Mouse (Mus musculus) liver, adult 2 months (tissue): ENCODE measurements around the gene Efcab6. TPM values are rescaled to one million over a fixed set of nuclear protein-coding genes. Genes with fewer than 3 reads are reported as not detected.
A peak's percentile ranks its signal among the peaks of the same experiment; 100 is the strongest.
"Not testable (repeated sequence)": the region's sequence is repeated elsewhere in the genome, so short reads cannot be mapped to it uniquely, and the experiment has no call there.

ENCODE experiments used
- DNase-seq: peaks from one replicate; pipeline ENCODE4 v3.0.0-alpha.2; 2011; ENCODE audit warnings: low read depth, low spot score; ENCODE audit errors: extremely low read depth
- H3K27ac ChIP-seq: fragments of 200-500 bp; replicated peaks from 2 replicates; pipeline ENCODE4 v1.5.1; 2012; ENCODE audit warnings: low read depth, mild to moderate bottlenecking, control low read depth, inconsistent platforms, low read length; ENCODE audit not compliant: insufficient read depth
- H3K27me3 ChIP-seq: fragments of 200-500 bp; 2 replicates; pipeline ENCODE4 v1.6.1; 2012; ENCODE audit warnings: mild to moderate bottlenecking, moderate library complexity, low read length, inconsistent platforms; ENCODE audit not compliant: control insufficient read depth, insufficient read depth
- H3K36me3 ChIP-seq: fragments of 200-500 bp; 2 replicates; pipeline ENCODE4 v1.6.1; 2012; ENCODE audit warnings: low read length, inconsistent platforms; ENCODE audit not compliant: control insufficient read depth, insufficient read depth
- H3K4me1 ChIP-seq: fragments of 200-500 bp; 2 replicates; pipeline ENCODE4 v1.6.1; 2011; ENCODE audit warnings: low read length; ENCODE audit not compliant: control insufficient read depth, insufficient read depth
- H3K4me3 ChIP-seq: fragments of 200-500 bp; 2 replicates; pipeline ENCODE4 v1.5.1; 2011; ENCODE audit warnings: low read depth, mild to moderate bottlenecking, control low read depth, low read length, moderate library complexity; ENCODE audit not compliant: insufficient read depth
- H3K79me2 ChIP-seq: fragments of 200-500 bp; 2 replicates; pipeline ENCODE4 v1.6.1; 2012; ENCODE audit warnings: inconsistent platforms, mild to moderate bottlenecking, low read length, moderate library complexity; ENCODE audit not compliant: control insufficient read depth, insufficient read depth
- H3K9ac ChIP-seq: fragments of 200-500 bp; 2 replicates; pipeline ENCODE4 v1.6.1; 2012; ENCODE audit warnings: low read depth, mild to moderate bottlenecking, control low read depth, inconsistent platforms, low read length
- CTCF ChIP-seq: fragments of 200-500 bp; IDR thresholded peaks from 2 replicates; pipeline ENCODE4 v1.5.1; 2011; ENCODE audit warnings: low read depth, low read length, control low read depth
- POLR2A ChIP-seq: fragments of 200-500 bp; IDR thresholded peaks from 2 replicates; pipeline ENCODE4 v1.6.1; 2011; ENCODE audit warnings: low read length, control low read depth; ENCODE audit not compliant: insufficient read depth; ENCODE audit errors: extremely low read depth
- WGBS: fragments of 180-500 bp; shearing (Covaris S2); methylation state at CpG from one replicate; pipeline ENCODE4 v1.1.7; 2018; 5-methylcytosine and 5-hydroxymethylcytosine counted together
- polyA plus RNA-seq: library from polyadenylated mRNA; depleted of rRNA; stranded (reverse); fragments of >200 nt; gene quantifications from 2 replicates; pipeline ENCODE4 v1.2.3, GENCODE M21; 2012; rRNA removed
- total RNA-seq: library from RNA; depleted of rRNA; stranded (reverse); fragments of >200 nt; gene quantifications from 2 replicates; pipeline ENCODE4 v1.2.3, GENCODE M21; 2014; rRNA removed

The Efcab6 gene
- total RNA-seq (not detected in 2 replicates), polyA plus RNA-seq (not detected in 2 replicates)

DNA sequence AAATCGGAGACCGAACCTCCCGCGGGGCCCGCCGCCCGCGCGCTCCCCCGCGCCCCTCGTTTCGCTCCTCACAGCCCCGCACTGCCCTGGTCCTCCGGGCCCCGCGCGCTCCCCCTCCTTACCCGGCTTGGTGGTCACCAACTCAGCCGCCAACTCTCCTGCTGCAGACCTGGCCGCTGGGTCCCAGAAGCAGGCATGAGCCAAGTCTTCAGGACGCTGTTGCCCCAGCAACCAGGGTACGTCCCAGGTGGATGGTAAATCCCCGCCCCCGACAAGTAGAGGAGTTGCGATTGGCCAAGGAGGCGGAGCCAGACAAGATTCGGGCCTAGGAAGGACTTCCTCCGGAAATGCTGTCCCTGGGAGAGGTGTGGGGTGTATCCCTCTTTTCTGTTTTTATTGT lies at the start of gene Efcab6:
TSS of gene Efcab6 (minus strand) at position 240 of the 400 bp plus-strand sequence.
- no peak for DNase-seq

DNA sequence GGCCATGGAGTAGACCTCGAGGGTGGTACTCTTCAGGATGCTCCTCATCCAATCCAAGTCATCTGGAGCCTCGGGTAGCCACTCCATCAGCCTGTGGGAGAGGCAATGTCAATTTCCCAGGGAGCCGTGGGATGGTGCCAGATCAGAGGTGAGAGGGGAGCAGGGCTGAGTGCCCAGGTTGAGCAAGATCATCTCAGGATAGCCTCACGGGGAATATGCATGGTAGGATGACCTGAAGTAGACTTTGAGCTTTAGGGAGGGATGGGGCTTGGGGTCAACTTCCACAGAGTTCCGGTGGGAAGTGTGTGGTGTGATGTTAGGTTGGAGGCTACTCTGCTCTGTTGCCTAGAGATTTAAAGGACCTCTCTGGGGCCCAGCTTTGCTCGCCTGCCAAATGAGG lies 48.7 kb upstream of the Efcab6 start:
- H3K27ac ChIP-seq = peak overlapping the region; percentile 74
- no peaks in the 10 kb centered on the region for H3K27me3 ChIP-seq
- peak; percentile 72 for DNase-seq
- WGBS = 24% methylated on average over 6 of the region's 6 CpGs
- H3K79me2 ChIP-seq = no peaks in the 10 kb centered on the region
- no peak overlapping the region for H3K4me3 ChIP-seq
- H3K36me3 ChIP-seq = no peaks in the 10 kb centered on the region
- H3K9ac ChIP-seq = peak overlapping the region; percentile 50; the same call in 1 of the 2 replicates
- peaks cover 17% of the 10 kb centered on the region for H3K4me1 ChIP-seq
- TF ChIP-seq CTCF (no peak), POLR2A (no peak)

More for the DNA sequence above, at the start of gene Efcab6:
- Histone ChIP-seq H3K36me3 (no peaks in the 10 kb centered on the region), H3K9ac (no peak within 1 kb of the TSS), H3K4me3 (no peak within 1 kb of the TSS), H3K79me2 (no peaks in the 10 kb centered on the region), H3K4me1 (no peaks in the 10 kb centered on the region), H3K27ac (no peak within 1 kb of the TSS), H3K27me3 (peaks cover 20% of the 10 kb centered on the region; the same call in 1 of the 2 replicates)
- 6% methylated on average over 29 of the region's 29 CpGs for WGBS
- TF ChIP-seq POLR2A = no peak
- no peak for TF ChIP-seq CTCF

DNA sequence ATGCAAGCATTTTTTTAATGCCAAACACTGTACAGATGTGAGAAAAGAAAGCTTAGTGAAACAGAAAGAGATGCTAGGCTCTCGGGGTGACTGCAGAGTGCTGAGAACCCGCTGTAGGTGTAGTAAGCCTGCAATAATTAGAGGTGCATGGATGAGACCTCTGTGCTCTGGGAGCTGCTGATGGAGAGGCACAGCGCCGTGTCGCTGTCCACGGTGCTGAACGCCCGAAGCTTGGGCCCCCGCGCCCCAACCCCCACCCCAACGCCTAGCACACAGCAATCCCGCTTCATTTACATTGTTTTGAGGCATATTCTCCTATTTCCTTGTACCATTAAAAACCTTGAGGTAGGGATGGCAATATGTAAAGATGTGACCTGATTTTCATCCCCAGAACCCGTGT lies 43.7 kb upstream of the Efcab6 start:
- TF ChIP-seq CTCF (no peak), POLR2A (no peak)
- DNase-seq = no peak
- Histone ChIP-seq H3K36me3 (no peaks in the 10 kb centered on the region), H3K79me2 (no peaks in the 10 kb centered on the region), H3K27me3 (peaks cover 6% of the 10 kb centered on the region), H3K4me3 (no peak overlapping the region), H3K27ac (no peak overlapping the region), H3K9ac (no peak overlapping the region), H3K4me1 (peaks cover 7% of the 10 kb centered on the region)
- WGBS = 4% methylated on average over 13 of the region's 13 CpGs

DNA sequence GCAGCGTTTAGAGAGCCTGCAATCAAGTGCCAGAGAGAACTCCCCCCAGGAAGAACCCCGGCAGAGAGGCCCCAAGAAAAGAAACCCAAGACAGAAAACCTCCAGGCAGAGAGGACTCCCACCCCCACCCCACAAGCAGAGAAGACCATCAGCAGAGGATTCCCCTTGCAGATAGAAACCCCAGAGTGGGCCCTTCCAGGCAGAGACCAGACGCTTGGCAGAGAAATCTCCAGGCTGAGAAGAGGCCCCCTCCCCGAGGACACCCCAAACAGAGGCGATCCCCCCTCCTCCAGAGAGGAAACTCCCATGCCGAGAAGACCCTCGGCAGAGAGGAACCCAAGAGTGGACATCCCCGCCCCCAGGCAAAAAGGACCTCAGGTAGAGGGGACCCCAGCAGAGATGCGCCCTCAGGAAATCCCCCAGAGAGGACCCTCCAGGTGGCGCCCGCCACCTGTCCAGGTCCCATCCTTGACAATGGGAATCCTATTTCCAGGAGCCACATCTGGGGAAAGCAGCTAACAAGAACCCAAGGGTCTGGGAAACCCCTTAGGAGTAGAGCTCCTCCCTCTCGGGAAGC lies 40.8 kb upstream of the Efcab6 start:
- 17% methylated on average over 12 of the region's 12 CpGs for WGBS
- Histone ChIP-seq H3K36me3 (no peaks in the 10 kb centered on the region), H3K79me2 (no peaks in the 10 kb centered on the region), H3K4me3 (no peak overlapping the region), H3K27me3 (peaks cover 6% of the 10 kb centered on the region), H3K4me1 (peaks cover 2% of the 10 kb centered on the region; the same call in 1 of the 2 replicates), H3K27ac (no peak overlapping the region), H3K9ac (no peak overlapping the region)
- TF ChIP-seq CTCF = no peak; the same call in 1 of the 2 replicates
- no peak for TF ChIP-seq POLR2A
- no peak for DNase-seq

DNA sequence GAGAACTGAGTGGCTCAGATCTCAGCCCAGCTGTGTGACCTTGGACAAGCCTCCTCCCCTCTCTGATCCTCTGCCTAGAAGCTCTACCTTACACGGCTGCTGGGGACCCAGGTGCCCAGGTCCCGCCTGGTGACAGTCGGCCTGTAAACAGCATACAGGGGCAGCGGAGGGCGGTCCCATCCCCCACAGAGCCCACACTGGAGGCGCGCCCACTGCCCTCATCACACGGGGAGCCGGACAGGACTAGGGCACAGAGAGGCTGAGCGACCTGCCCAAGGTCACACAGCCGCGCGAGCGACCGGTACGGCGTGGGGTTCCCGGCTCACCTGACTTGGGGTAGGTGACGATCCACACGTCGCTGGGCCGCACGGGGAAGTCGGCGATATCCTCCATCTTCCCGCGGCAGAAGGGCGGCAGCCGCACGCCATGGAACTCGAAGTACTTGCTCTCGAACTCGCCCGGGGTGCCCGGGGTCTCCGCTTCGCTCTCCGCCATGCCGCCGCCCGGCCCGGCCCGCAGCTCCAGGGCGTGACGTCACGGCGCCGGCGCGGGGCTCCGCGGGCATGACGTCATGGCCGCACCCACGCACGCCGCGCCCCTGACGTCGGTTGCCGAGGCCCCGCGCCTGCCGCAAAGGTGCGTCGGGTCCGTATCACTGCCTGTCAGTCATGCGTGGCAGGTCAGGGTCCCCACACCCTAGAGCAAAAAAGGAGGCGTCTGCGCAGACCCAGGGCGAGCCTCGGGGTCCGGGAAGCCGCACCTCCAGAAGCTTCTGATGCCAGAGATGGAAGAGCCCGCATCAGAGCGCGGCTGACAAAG lies 40.1 kb upstream of the Efcab6 start, which contains the start of gene Sult4a1:
TSS of gene Sult4a1 (minus strand) at position 650 of the 819 bp plus-strand sequence.
- H3K27me3 ChIP-seq = peaks cover 6% of the 10 kb centered on the region
- no peak within 1 kb of the TSS for H3K9ac ChIP-seq
- DNase-seq = no peak
- H3K36me3 ChIP-seq = no peaks in the 10 kb centered on the region
- H3K79me2 ChIP-seq = no peaks in the 10 kb centered on the region
- H3K27ac ChIP-seq = no peak within 1 kb of the TSS
- WGBS = 5% methylated on average over 77 of the region's 77 CpGs
- TF ChIP-seq CTCF = no peak
- peaks cover 2% of the 10 kb centered on the region; the same call in 1 of the 2 replicates for H3K4me1 ChIP-seq
- H3K4me3 ChIP-seq = peak within 1 kb of the TSS; percentile 21; the same call in 1 of the 2 replicates

DNA sequence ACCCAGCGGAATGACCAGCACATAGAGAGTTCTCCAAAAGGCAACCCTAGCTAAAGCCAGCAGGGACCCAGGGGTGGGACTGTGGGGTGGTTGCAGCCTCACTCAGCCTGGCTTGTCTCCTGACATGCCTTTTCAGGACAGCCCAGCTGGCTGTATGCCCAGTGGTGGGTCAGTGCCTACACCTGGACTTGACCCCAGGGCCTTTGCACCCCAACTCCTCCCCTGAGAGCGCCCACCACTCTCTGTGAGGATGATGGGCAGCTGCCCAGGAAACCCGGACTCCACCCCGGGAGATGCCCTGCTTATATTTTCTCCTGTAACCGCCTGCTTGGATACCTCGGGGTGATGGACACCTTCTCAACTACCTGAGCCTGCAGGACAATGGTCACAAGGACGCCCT lies 39.4 kb upstream of the Efcab6 start:
- Histone ChIP-seq H3K4me1 (peaks cover 2% of the 10 kb centered on the region; the same call in 1 of the 2 replicates), H3K4me3 (no peak overlapping the region), H3K27ac (no peak overlapping the region), H3K9ac (no peak overlapping the region), H3K27me3 (peaks cover 6% of the 10 kb centered on the region), H3K79me2 (no peaks in the 10 kb centered on the region), H3K36me3 (no peaks in the 10 kb centered on the region)
- TF ChIP-seq CTCF (no peak), POLR2A (no peak)
- WGBS = 79% methylated on average over 7 of the region's 7 CpGs
- no peak for DNase-seq

DNA sequence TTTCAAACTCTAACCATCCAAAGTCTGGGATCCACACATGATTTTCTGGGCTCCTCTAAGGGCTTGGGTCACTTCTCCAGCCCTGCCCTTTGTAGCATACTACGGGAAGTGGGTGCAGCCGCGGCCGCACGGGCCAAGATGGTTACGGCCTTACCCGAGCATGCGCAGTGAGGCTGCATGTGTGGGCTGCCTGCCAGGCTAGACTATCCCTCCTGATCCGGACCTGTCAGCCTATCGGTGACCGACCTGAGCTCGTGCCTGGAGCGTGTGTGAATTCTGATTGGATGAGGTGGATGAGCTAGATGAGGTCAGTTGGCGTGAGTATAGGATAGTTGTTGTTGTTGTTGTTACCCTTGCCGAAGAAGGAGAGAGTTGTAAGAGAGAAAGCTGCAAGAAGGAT lies 32.4 kb upstream of the Efcab6 start:
- H3K27ac ChIP-seq, H3K4me3 ChIP-seq, H3K27me3 ChIP-seq, DNase-seq, H3K9ac ChIP-seq, H3K4me1 ChIP-seq, H3K36me3 ChIP-seq, H3K79me2 ChIP-seq: not testable (repeated sequence)
- 78% methylated on average over 15 of the region's 15 CpGs for WGBS
